Mouse (Mus musculus) cerebellum, postnatal 36 days (tissue): Measurements from ENCODE around the gene Foxk1.

Experiments used
- DNase-seq, 2 experiments: peaks; one replicate each; pipeline ENCODE4 v3.0.0; 2021 to 2022; ENCODE audit warnings: mixed read lengths in 2 of 2

The Foxk1 gene

GRCm38 (mm10) chr5:142420920-142421319, 19.6 kb downstream of the Foxk1 start:
- DNase-seq, result no peak

- DNase-seq, result no peak
Observed at GRCm38 (mm10) chr5:142421886-142422285, 20.6 kb downstream of the Foxk1 start.

- no peak for DNase-seq
Observed at GRCm38 (mm10) chr5:142423141-142423540, 21.8 kb downstream of the Foxk1 start.

GRCm38 (mm10) chr5:142423701-142424100, 22.4 kb downstream of the Foxk1 start:
- no peak for DNase-seq

GRCm38 (mm10) chr5:142424627-142425349, 23.5 kb downstream of the Foxk1 start:
- peak; percentile 59 to 61 for DNase-seq

- DNase-seq, result no peak
Observed at GRCm38 (mm10) chr5:142426476-142426875, 25.2 kb downstream of the Foxk1 start.

GRCm38 (mm10) chr5:142427876-142428275, 26.6 kb downstream of the Foxk1 start:
- no peak for DNase-seq

GRCm38 (mm10) chr5:142428691-142429090, 27.4 kb downstream of the Foxk1 start:
- DNase-seq, result no peak

- no peak for DNase-seq
Observed at GRCm38 (mm10) chr5:142431029-142431428, 29.7 kb downstream of the Foxk1 start.

- DNase-seq, result no peak
Observed at GRCm38 (mm10) chr5:142431811-142432434, 30.6 kb downstream of the Foxk1 start.

GRCm38 (mm10) chr5:142432695-142433094, 31.4 kb downstream of the Foxk1 start:
- DNase-seq, result no peak

GRCm38 (mm10) chr5:142434052-142434451, 32.8 kb downstream of the Foxk1 start:
- DNase-seq, result no peak

- DNase-seq, result no peak
Observed at GRCm38 (mm10) chr5:142435736-142436135, 34.4 kb downstream of the Foxk1 start.

GRCm38 (mm10) chr5:142438380-142438938, 37.2 kb downstream of the Foxk1 start:
- DNase-seq, result no peak

- DNase-seq, result no peak
Observed at GRCm38 (mm10) chr5:142439911-142440432, 38.7 kb downstream of the Foxk1 start.

GRCm38 (mm10) chr5:142440451-142441147, 39.3 kb downstream of the Foxk1 start:
- DNase-seq, result peak in 1 of 2 experiments; percentile 43

GRCm38 (mm10) chr5:142441332-142442044, 40.2 kb downstream of the Foxk1 start:
- no peak for DNase-seq

- no peak for DNase-seq
Observed at GRCm38 (mm10) chr5:142442045-142442440, 40.7 kb downstream of the Foxk1 start.

GRCm38 (mm10) chr5:142443514-142443913, 42.2 kb downstream of the Foxk1 start:
- no peak for DNase-seq

GRCm38 (mm10) chr5:142443994-142444393, 42.7 kb downstream of the Foxk1 start:
- no peak for DNase-seq

- DNase-seq, result no peak
Observed at GRCm38 (mm10) chr5:142444791-142445531, 43.7 kb downstream of the Foxk1 start.

GRCm38 (mm10) chr5:142445709-142446108, 44.4 kb downstream of the Foxk1 start:
- DNase-seq, result no peak
